Mouse (Mus musculus): ENCODE measurements around the gene Ap1b1. TPM values are rescaled to one million over a fixed set of nuclear protein-coding genes. Genes with fewer than 3 reads are reported as not detected.

Gene Ap1b1
- polyA plus RNA-seq, 1 experiment, result 76.0 TPM

DNA sequence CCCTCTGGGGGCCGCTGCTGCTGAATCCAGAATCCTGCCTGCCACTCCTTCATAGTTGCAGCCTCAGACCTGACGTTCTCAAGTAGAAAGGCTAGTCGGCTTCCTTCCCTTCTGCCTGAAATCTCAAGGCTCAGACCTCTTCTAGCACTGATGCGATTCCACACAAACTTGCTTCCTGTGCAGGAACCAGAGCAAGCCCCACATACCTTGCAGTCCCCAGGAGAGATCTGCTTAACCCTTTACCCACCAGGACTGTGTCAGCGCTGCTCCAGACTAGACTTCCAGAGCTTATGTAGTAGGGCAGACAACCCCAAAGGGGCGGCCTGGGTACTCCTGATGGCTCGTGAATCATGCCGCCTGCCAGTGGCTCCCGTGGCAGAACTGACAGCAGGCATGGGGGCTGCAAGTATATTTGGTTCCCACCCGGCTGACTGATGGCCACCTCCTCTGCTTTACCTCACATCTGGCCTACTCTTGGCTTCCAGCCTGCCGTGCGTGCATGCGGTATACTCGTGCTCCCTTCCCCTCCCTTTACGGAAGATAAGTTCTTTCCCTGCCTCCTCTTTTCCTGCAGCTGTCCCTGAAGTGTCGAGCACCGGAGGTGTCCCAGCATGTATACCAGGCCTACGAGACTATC is 54.6 kb downstream of the Ap1b1 start:
- Histone ChIP-seq H3K4me1 (ENCODE audit: control insufficient read depth, insufficient read depth, low read length) (no peaks in the 10 kb centered on the region), H3K4me3 (replicated peaks; ENCODE audit: extremely low read depth, low read depth, low read length) (no peak overlapping the region)
- DNase-seq, result no peak
- TF ChIP-seq CTCF (IDR thresholded peaks at IDR 0.05; ENCODE audit: insufficient read depth, low read length) (no peak), POLR2A (IDR thresholded peaks at IDR 0.05; ENCODE audit: borderline replicate concordance, extremely low read depth, low read depth, low read length) (no peak)
- WGBS, result 77% methylated on average over 18 of the region's 18 CpGs

GRCm38 (mm10) chr11:5042645-5043381 is 56.2 kb downstream of the Ap1b1 start:
- TF ChIP-seq POLR2A (IDR thresholded peaks at IDR 0.05; ENCODE audit: borderline replicate concordance, extremely low read depth, low read depth, low read length) (no peak), CTCF (IDR thresholded peaks at IDR 0.05; ENCODE audit: insufficient read depth, low read length) (no peak)
- 74% methylated on average over 8 of the region's 8 CpGs for WGBS
- DNase-seq, result no peak

GRCm38 (mm10) chr11:5046321-5046926 is 59.8 kb downstream of the Ap1b1 start:
- 45% methylated on average over 12 of the region's 12 CpGs for WGBS
- TF ChIP-seq CTCF (IDR thresholded peaks at IDR 0.05; ENCODE audit: insufficient read depth, low read length) (no peak), POLR2A (IDR thresholded peaks at IDR 0.05; ENCODE audit: borderline replicate concordance, extremely low read depth, low read depth, low read length) (no peak)
- H3K4me3 ChIP-seq (replicated peaks; ENCODE audit: extremely low read depth, low read depth, low read length), result no peak overlapping the region
- H3K4me1 ChIP-seq (ENCODE audit: control insufficient read depth, insufficient read depth, low read length), result no peaks in the 10 kb centered on the region
- DNase-seq, result no peak

More at GRCm38 (mm10) chr11:5042645-5043381, 56.2 kb downstream of the Ap1b1 start:
- H3K4me1 ChIP-seq (ENCODE audit: control insufficient read depth, insufficient read depth, low read length), result no peaks in the 10 kb centered on the region
- H3K4me3 ChIP-seq (replicated peaks; ENCODE audit: extremely low read depth, low read depth, low read length), result no peak overlapping the region

GRCm38 (mm10) chr11:5051629-5052028 is 65.0 kb downstream of the Ap1b1 start:
- Histone ChIP-seq H3K4me1 (ENCODE audit: control insufficient read depth, insufficient read depth, low read length) (no peaks in the 10 kb centered on the region), H3K4me3 (replicated peaks; ENCODE audit: extremely low read depth, low read depth, low read length) (no peak overlapping the region)
- 83% methylated on average over 10 of the region's 10 CpGs for WGBS
- TF ChIP-seq CTCF (IDR thresholded peaks at IDR 0.05; ENCODE audit: insufficient read depth, low read length) (no peak), POLR2A (IDR thresholded peaks at IDR 0.05; ENCODE audit: borderline replicate concordance, extremely low read depth, low read depth, low read length) (no peak)
- no peak for DNase-seq

DNA sequence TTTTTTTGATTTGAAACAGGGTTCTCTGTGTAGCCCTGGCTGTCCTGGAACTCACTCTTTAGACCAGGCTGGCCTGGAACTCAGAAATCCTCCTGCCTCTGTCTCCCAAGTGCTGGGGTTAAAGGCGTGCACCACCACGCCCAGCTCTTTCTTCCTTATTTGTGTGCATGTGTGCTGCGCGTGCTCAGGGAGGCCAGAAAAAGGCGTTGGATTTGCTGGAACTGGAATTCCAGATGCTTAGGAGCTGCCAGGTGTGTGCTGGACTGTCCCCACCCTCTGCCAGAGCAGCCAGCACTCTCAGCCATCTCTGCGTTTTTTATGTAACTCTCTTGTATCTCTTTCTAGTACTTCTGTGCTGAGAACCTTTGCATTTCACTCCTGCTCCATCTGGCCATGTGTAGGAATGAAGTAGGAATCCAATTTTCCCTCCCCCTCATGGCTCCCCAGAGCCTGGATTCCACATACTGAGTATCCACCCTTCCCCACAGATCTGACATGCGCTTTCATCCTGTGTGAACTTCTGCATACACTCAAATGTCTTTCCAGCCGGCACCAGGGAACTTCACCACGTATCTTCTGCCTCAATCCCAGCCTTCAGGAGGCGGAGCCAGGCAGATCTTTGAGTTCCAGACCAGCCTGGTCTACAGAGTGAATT is 65.7 kb downstream of the Ap1b1 start:
- 75% methylated on average over 10 of the region's 10 CpGs for WGBS
- no peaks in the 10 kb centered on the region for H3K4me1 ChIP-seq (ENCODE audit: control insufficient read depth, insufficient read depth, low read length)
- TF ChIP-seq POLR2A (IDR thresholded peaks at IDR 0.05; ENCODE audit: borderline replicate concordance, extremely low read depth, low read depth, low read length), result no peak
- TF ChIP-seq CTCF (IDR thresholded peaks at IDR 0.05; ENCODE audit: insufficient read depth, low read length), result no peak
- no peak for DNase-seq
- H3K4me3 ChIP-seq (replicated peaks; ENCODE audit: extremely low read depth, low read depth, low read length), result no peak overlapping the region

DNA sequence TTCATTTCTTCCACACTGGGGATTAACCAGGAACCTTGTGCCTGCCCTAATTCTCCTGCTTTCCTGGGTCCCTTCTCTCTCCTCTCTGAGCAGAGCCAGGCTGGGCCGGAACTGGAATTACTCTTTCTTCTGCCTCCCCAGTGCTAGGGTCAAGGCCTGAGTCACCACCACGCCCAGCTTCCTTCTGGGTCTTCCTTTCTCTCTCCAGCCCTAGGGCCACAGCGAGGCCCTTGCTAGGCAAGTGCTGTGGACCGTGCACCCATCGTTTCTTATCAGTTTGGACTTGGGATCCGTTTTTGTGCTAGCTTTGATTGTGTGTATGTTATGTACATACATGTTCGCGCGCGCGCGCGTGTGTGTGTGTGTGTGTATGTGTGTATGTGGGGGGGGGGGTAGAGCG is 67.5 kb downstream of the Ap1b1 start:
- TF ChIP-seq CTCF (IDR thresholded peaks at IDR 0.05; ENCODE audit: insufficient read depth, low read length) (no peak), POLR2A (IDR thresholded peaks at IDR 0.05; ENCODE audit: borderline replicate concordance, extremely low read depth, low read depth, low read length) (no peak)
- H3K4me1 ChIP-seq (ENCODE audit: control insufficient read depth, insufficient read depth, low read length), result peaks cover 4% of the 10 kb centered on the region; the same call in 1 of the 2 replicates
- 87% methylated on average over 14 of the region's 14 CpGs for WGBS
- DNase-seq, result no peak
- H3K4me3 ChIP-seq (replicated peaks; ENCODE audit: extremely low read depth, low read depth, low read length), result no peak overlapping the region

DNA sequence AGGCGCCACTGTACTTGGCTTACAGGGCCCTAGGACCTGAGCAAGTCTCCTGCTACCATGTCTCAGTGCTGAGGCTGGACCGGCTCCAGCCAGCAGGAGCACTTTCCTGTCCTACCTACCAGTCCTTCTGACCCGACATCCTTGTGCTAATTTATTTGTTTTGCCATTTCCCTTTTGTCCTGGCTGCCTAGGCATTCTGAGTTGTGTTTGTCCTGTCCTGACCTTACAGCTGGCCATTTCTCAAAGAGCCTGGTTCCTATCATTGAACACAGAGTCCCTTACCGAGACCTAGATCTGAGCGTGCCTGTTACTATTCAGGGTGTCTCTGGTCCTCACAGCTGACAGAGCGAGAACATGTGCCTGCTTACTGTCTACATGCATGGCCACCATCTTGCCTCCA is 68.2 kb downstream of the Ap1b1 start:
- 51% methylated on average over 6 of the region's 6 CpGs for WGBS
- DNase-seq, result no peak
- H3K4me1 ChIP-seq (ENCODE audit: control insufficient read depth, insufficient read depth, low read length), result peaks cover 10% of the 10 kb centered on the region
- TF ChIP-seq POLR2A (IDR thresholded peaks at IDR 0.05; ENCODE audit: borderline replicate concordance, extremely low read depth, low read depth, low read length), result no peak
- TF ChIP-seq CTCF (IDR thresholded peaks at IDR 0.05; ENCODE audit: insufficient read depth, low read length), result no peak
- H3K4me3 ChIP-seq (replicated peaks; ENCODE audit: extremely low read depth, low read depth, low read length), result no peak overlapping the region

DNA sequence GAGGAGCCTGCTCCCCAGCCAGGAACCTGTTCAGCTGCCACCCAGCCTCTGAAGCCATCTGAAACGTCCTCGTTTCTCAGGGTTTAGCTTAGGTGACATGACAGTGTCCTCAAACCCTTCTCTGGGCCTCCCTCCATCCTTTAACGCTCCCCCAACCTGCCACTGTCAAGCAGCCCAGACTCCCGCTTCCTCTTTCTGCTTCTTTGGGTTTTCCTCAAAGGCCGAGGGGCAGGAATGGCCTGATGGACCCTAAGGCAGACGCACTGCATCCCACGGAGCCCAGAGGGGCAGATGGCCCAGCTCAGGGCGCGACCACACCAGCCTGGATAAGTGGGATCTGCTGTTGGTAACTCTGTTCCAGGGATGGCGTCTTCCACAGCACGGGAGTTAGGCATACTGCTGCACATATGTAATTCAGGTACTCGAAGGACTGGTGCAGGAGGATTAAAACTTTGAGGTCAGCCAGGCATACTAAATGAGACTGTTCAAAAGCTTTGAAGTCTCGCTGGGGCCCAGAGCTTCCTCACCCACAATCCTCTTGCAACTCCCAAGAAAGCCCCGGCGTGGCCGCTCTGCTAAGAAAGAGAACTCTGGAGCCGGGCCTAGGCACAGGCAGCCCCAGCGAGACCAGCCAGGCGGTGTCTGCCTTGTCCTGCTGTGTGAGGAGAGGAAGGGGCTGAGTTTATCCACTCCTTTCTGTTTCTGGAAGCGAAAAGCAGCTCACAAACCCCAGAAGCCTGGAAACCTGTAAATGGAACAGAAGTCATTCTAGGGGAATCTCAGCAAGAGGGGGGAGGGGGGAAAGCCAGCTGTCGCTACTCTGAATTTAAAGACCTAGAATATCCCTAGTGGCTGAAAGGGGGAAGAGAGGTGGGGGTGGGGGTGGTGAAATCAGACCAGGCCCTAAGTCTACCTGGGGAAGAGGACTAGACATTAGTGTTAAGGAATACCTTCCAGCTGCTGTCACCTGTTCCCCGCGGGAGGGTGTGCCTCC is 69.6 kb downstream of the Ap1b1 start:
- H3K4me1 ChIP-seq (ENCODE audit: control insufficient read depth, insufficient read depth, low read length), result peaks cover 10% of the 10 kb centered on the region
- no peak overlapping the region for H3K4me3 ChIP-seq (replicated peaks; ENCODE audit: extremely low read depth, low read depth, low read length)
- no peak for DNase-seq
- TF ChIP-seq POLR2A (IDR thresholded peaks at IDR 0.05; ENCODE audit: borderline replicate concordance, extremely low read depth, low read depth, low read length) (no peak), CTCF (IDR thresholded peaks at IDR 0.05; ENCODE audit: insufficient read depth, low read length) (no peak)
- 79% methylated on average over 23 of the region's 23 CpGs for WGBS

Measured in lung, adult 2 months (tissue).